Mouse (Mus musculus): ENCODE data around the gene Shb. TPM values are rescaled to one million over a fixed set of nuclear protein-coding genes. Genes with fewer than 3 reads are reported as not detected.

The Shb gene
- polyA plus RNA-seq (2015; fragmentation: Nextera tagmentation; extraction: Ambion mirVana) = 1.5 and 1.8 TPM in 2 replicates

DNA sequence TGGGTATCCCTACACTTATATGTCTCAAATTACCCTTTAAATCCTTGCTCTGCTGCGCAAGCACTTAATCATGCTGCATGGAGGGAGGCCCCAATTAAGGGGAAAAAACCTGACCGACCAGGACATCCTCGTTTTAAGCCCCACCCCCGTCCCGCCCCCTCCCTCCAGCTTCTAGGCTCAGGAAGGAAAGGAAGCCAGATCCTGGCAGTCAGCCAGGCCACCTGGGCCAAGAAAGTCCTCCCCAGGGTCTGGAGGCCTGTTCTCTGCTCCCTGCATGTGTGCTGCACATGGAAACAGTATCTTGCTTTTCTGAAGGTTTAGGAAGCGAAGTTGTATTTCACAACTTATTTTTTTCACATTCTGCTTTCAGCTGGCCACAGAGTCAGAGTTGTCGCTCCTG is at the start of gene Shb:
Gene Shb (minus strand): TSS at position 96 of the 400 bp plus-strand sequence.

DNA sequence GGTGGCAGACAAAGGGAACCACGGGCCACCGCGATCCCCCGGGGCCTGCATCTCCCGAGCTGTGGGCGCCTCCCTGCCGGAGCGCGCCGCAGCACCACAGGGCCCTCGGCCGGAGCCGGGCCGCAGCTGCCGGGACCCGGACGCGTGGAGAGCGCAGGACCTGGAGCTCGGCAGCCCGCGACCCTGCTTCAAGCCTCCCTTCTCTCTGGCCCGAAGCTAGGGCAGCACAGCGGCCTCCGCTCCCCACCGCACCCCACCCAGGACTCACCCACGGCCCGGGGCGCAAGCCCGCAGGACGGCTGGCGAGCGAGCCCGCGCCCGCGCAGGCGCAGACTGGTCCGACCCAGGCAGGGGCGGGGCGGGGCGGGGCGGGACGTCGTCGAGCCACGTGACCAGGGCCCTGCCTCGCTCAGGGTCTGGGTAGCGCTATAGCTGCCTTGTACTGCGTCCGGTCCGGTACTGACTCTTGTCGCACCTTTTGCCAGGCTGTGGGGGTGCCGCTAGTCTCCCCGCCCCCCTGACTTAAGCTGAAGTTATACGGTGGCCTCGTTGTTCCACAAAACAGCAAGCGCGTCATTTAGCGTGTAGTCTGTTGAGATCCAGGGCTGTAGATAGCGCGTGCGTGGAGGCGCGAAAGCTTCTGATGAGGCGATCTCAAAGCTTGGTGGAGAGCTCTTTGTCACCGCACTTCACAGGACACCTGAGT is 123.7 kb downstream of the Shb start, which contains the start of gene Slc25a51:
Gene Slc25a51 (minus strand): TSS at position 340 of the 706 bp plus-strand sequence.

Other genes starting within 250 kb of the Shb start
- 7.6 and 8.7 TPM in 2 replicates for gene Trmt10b, start 235.3 kb downstream of the Shb start, polyA plus RNA-seq (2015; fragmentation: Nextera tagmentation; extraction: Ambion mirVana)
- 7.3 TPM in 2 replicates for gene Dcaf10, start 190.4 kb downstream of the Shb start, polyA plus RNA-seq (2015; fragmentation: Nextera tagmentation; extraction: Ambion mirVana)
- 76.9 and 80.0 TPM in 2 replicates for gene Exosc3, start 189.7 kb downstream of the Shb start, polyA plus RNA-seq (2015; fragmentation: Nextera tagmentation; extraction: Ambion mirVana)
- 82.6 and 86.2 TPM in 2 replicates for gene Slc25a51, start 123.7 kb downstream of the Shb start, polyA plus RNA-seq (2015; fragmentation: Nextera tagmentation; extraction: Ambion mirVana)